Mouse (Mus musculus): Measurements from ENCODE around the gene Rnf222. TPM values are rescaled to one million over a fixed set of nuclear protein-coding genes. Genes with fewer than 3 reads are reported as not detected.
A peak's percentile ranks its signal among the peaks of the same experiment; 100 is the strongest.

The Rnf222 gene
- total and polyA plus RNA-seq, 2 experiments from 2014 or later: 0.11 TPM; not detected in 1

DNA sequence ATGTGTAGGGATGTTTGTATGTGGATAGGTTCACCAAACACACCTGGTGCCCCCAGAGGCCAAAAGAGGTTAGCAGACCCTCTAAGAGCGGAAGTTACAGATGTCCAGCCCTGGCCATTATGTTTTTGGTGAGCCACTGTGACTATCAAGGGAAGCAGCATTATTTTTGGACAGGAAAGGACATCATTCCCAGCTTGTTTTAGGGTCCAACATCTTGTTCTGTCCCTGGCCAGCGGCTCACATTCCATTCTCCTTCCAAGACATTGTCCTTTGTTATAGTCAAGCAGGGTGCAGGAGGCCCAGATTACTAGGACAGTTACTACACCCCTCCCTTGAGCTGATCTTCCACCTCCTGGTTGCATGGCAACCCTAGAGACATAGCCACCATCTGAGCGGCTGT is 18.9 kb downstream of the Rnf222 start:
- no peak for DNase-seq (ENCODE audit: low spot score)

GRCm38 (mm10) chr11:68908846-68909503 is 20.6 kb downstream of the Rnf222 start:
- ATAC-seq (ENCODE audit: low FRiP score) (no peak), DNase-seq (ENCODE audit: low spot score) (no peak)
- H3K4me2 ChIP-seq (ENCODE audit: low read depth, low read length, poor library complexity, severe bottlenecking): no peak overlapping the region
- no peak overlapping the region for H3K27ac ChIP-seq (ENCODE audit: low read depth, low read length)
- H3K9ac ChIP-seq (replicated peaks; ENCODE audit: low read length, poor library complexity, severe bottlenecking): no peak overlapping the region
- TF ChIP-seq CTCF (IDR thresholded peaks at IDR 0.05): no peak
- no peaks in the 10 kb centered on the region for H3K27me3 ChIP-seq (ENCODE audit: insufficient read depth, low read length)
- no peaks in the 10 kb centered on the region for H3K9me3 ChIP-seq (ENCODE audit: low read length)
- peaks cover 20% of the 10 kb centered on the region; the same call in 1 of the 2 replicates for H3K36me3 ChIP-seq (ENCODE audit: insufficient read depth, low read length)
- no peaks in the 10 kb centered on the region for H3K4me1 ChIP-seq (ENCODE audit: insufficient read depth, low read length)
- WGBS: 57% methylated on average over 7 of the region's 7 CpGs
- no peak overlapping the region for H3K4me3 ChIP-seq (ENCODE audit: low read depth, low read length)

More for the DNA sequence above, 18.9 kb downstream of the Rnf222 start:
- Histone ChIP-seq H3K4me2 (ENCODE audit: low read depth, low read length, poor library complexity, severe bottlenecking) (no peak overlapping the region), H3K4me1 (ENCODE audit: insufficient read depth, low read length) (no peaks in the 10 kb centered on the region), H3K9ac (replicated peaks; ENCODE audit: low read length, poor library complexity, severe bottlenecking) (0 out of 2 replicates have a peak overlapping the region, but pooled peaks have one; percentile 39), H3K36me3 (ENCODE audit: insufficient read depth, low read length) (peaks cover 25% of the 10 kb centered on the region), H3K27ac (ENCODE audit: low read depth, low read length) (no peak overlapping the region), H3K9me3 (ENCODE audit: low read length) (no peaks in the 10 kb centered on the region), H3K27me3 (ENCODE audit: insufficient read depth, low read length) (no peaks in the 10 kb centered on the region), H3K4me3 (ENCODE audit: low read depth, low read length) (no peak overlapping the region)
- no peak for TF ChIP-seq CTCF (IDR thresholded peaks at IDR 0.05)
- WGBS: 72% methylated on average over 3 of the region's 3 CpGs
- no peak for ATAC-seq (ENCODE audit: low FRiP score)

- DNase-seq (ENCODE audit: low spot score) (no peak), ATAC-seq (ENCODE audit: low FRiP score) (no peak)
- Histone ChIP-seq H3K4me1 (ENCODE audit: insufficient read depth, low read length) (no peaks in the 10 kb centered on the region), H3K4me3 (ENCODE audit: low read depth, low read length) (no peak overlapping the region), H3K9ac (replicated peaks; ENCODE audit: low read length, poor library complexity, severe bottlenecking) (no peak overlapping the region), H3K36me3 (ENCODE audit: insufficient read depth, low read length) (peaks cover 3% of the 10 kb centered on the region; the same call in 1 of the 2 replicates), H3K9me3 (ENCODE audit: low read length) (no peaks in the 10 kb centered on the region), H3K27ac (ENCODE audit: low read depth, low read length) (no peak overlapping the region), H3K27me3 (ENCODE audit: insufficient read depth, low read length) (no peaks in the 10 kb centered on the region), H3K4me2 (ENCODE audit: low read depth, low read length, poor library complexity, severe bottlenecking) (no peak overlapping the region)
- TF ChIP-seq CTCF (IDR thresholded peaks at IDR 0.05): no peak
- WGBS: 67% methylated on average over 14 of the region's 14 CpGs
Measured at GRCm38 (mm10) chr11:68911531-68912177, 23.3 kb downstream of the Rnf222 start.

DNA sequence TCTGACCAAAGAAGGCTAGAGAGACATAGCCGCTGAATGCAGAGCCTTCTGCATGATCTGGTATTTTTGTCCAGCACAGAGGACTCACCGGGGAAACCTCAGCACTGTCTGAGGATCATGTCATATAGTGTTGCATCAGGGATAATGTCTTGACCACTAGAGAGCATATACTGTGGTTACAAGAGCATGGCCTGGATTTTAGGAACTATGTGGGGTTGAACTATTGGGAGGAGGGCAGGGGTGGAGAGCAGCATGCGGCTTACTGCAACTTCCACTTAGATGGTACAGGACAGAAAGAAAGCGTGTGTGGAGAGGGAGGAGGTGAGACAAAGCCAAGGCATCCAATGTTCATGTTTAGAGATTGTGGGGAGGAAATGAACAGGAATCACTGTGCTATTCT is 26.2 kb downstream of the Rnf222 start:
- no peak overlapping the region for H3K4me2 ChIP-seq (ENCODE audit: low read depth, low read length, poor library complexity, severe bottlenecking)
- no peak for ATAC-seq (ENCODE audit: low FRiP score)
- no peaks in the 10 kb centered on the region for H3K27me3 ChIP-seq (ENCODE audit: insufficient read depth, low read length)
- H3K27ac ChIP-seq (ENCODE audit: low read depth, low read length): no peak overlapping the region
- no peaks in the 10 kb centered on the region for H3K4me1 ChIP-seq (ENCODE audit: insufficient read depth, low read length)
- no peak for TF ChIP-seq CTCF (IDR thresholded peaks at IDR 0.05)
- no peaks in the 10 kb centered on the region for H3K36me3 ChIP-seq (ENCODE audit: insufficient read depth, low read length)
- H3K9ac ChIP-seq (replicated peaks; ENCODE audit: low read length, poor library complexity, severe bottlenecking): no peak overlapping the region
- H3K9me3 ChIP-seq (ENCODE audit: low read length): no peaks in the 10 kb centered on the region
- no peak overlapping the region for H3K4me3 ChIP-seq (ENCODE audit: low read depth, low read length)
- DNase-seq (ENCODE audit: low spot score): no peak
- 87% methylated on average over 4 of the region's 4 CpGs for WGBS

DNA sequence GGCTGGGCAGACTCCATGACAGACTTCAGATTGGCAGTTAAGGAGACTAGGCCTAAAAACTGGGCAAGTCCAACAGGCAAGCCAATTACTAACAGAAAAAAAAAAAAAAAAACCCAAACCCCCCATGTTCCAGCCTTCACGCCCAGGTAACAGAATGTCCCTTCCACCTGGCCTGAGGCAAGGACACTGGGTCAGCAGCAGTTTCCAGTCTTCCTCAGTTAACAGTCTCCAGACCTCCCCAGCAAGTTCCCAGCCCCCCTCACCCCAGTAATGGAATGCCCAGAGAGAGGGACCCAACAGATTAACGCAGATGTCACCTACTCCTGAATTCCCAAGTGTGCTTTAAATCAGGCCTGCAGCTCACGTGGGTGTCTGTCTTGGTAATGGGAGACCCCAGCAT is 34.8 kb downstream of the Rnf222 start:
- DNase-seq (ENCODE audit: low spot score): no peak
- WGBS: 61% methylated on average over 3 of the region's 3 CpGs

DNA sequence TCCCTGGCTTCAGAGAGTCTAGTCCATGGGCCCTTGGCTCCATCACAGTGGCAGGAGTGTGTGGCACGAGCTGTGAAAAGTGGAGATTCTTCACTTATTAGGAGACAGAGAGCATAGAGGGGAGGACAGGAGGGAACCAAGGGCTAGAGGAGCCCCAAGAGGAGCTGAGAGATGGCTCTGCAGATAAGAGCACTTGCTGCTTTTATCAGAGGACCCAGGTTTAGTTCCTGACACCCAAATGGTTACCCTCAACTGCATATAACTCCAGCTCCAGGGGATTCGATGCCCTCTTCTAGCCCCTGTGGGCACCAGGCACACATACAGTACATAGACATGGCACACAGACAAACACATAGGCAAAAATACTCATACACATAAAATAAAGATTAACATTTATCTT is 36.4 kb downstream of the Rnf222 start:
- Histone ChIP-seq H3K4me2 (ENCODE audit: low read depth, low read length, poor library complexity, severe bottlenecking) (no peak overlapping the region), H3K27ac (ENCODE audit: low read depth, low read length) (no peak overlapping the region), H3K9me3 (ENCODE audit: low read length) (no peaks in the 10 kb centered on the region), H3K4me3 (ENCODE audit: low read depth, low read length) (no peak overlapping the region), H3K36me3 (ENCODE audit: insufficient read depth, low read length) (no peaks in the 10 kb centered on the region), H3K27me3 (ENCODE audit: insufficient read depth, low read length) (no peaks in the 10 kb centered on the region), H3K4me1 (ENCODE audit: insufficient read depth, low read length) (no peaks in the 10 kb centered on the region), H3K9ac (replicated peaks; ENCODE audit: low read length, poor library complexity, severe bottlenecking) (no peak overlapping the region)
- ATAC-seq (ENCODE audit: low FRiP score): no peak
- DNase-seq (ENCODE audit: low spot score): no peak
- no peak for TF ChIP-seq CTCF (IDR thresholded peaks at IDR 0.05)
- WGBS: 83% methylated on average over 2 of the region's 2 CpGs

More for the DNA sequence above, 34.8 kb downstream of the Rnf222 start:
- no peaks in the 10 kb centered on the region for H3K9me3 ChIP-seq (ENCODE audit: low read length)
- no peaks in the 10 kb centered on the region for H3K36me3 ChIP-seq (ENCODE audit: insufficient read depth, low read length)
- H3K27ac ChIP-seq (ENCODE audit: low read depth, low read length): no peak overlapping the region
- H3K27me3 ChIP-seq (ENCODE audit: insufficient read depth, low read length): no peaks in the 10 kb centered on the region
- ATAC-seq (ENCODE audit: low FRiP score): no peak
- no peak overlapping the region for H3K4me2 ChIP-seq (ENCODE audit: low read depth, low read length, poor library complexity, severe bottlenecking)
- no peaks in the 10 kb centered on the region for H3K4me1 ChIP-seq (ENCODE audit: insufficient read depth, low read length)
- no peak overlapping the region for H3K9ac ChIP-seq (replicated peaks; ENCODE audit: low read length, poor library complexity, severe bottlenecking)
- H3K4me3 ChIP-seq (ENCODE audit: low read depth, low read length): no peak overlapping the region
- no peak for TF ChIP-seq CTCF (IDR thresholded peaks at IDR 0.05)

Measured in midbrain, postnatal 0 days (tissue).